Mouse (Mus musculus) mesoderm, embryonic 11.5 days (tissue): ENCODE measurements around the gene Mapk13.
A peak's percentile ranks its signal among the peaks of the same experiment; 100 is the strongest.

Experiments
- DNase-seq: peaks from one replicate; pipeline ENCODE4 v3.0.0-alpha.2; 2012; ENCODE audit warnings: low read depth, low spot score

Gene Mapk13

DNA sequence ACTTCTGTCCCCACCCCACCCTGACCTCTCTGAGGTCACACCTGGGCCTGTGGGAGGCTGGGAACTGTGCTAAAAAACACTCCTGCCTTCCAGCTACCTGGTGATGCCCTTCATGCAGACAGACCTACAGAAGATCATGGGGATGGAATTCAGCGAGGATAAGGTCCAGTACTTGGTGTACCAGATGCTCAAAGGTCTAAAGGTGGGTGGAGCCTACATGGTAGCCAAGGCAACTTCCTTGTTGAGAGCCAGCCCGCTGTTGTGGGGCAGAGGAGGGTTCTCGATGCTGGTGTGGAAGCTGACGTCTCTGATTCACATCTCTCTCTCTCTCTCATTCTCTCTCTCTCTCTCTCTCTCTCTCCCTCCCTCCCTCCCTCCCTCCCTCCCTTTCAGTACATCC, 6.1 kb downstream of the Mapk13 start:
- DNase-seq: no peak

- no peak for DNase-seq
These were observed 7.7 kb downstream of the Mapk13 start for GRCm38 (mm10) chr17:28776817-28777216.

DNA sequence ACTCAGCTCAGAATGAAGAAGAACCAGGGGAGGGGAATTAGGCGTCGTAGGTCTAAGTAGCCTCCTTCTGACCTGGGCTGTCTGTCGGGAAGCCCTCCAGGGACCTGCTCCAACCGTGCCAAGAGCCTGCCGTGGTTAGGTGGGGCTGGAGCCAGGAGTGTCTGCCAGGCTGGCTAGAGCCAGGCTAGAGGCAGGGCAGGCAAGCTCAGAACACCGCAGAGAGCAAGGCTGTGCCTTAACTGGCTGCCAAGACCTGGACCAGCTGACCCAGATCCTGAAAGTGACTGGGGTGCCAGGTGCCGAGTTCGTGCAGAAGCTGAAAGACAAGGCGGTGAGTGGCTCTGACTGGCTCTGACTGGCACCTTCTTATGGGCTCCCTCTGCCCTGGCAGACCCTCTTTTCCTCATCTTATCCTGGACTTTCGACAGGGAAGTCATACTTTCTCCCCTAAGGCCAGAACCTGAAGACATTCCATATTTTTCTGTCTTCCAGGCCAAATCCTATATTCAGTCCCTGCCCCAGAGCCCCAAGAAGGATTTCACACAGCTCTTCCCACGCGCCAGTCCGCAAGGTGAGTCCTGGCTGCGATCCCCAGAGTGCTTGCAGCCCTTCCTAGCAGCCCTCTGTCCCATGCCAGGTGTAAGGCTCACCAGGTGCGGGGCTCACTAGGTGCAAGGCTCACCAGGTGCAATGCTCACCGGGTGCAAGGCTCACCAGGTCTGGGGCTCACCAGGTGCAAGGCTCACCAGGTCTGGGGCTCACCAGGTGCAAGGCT, 8.3 kb downstream of the Mapk13 start:
- no peak for DNase-seq

GRCm38 (mm10) chr17:28779735-28780134, 10.6 kb downstream of the Mapk13 start:
- no peak for DNase-seq

GRCm38 (mm10) chr17:28780836-28781235, 11.7 kb downstream of the Mapk13 start:
- DNase-seq: no peak

- no peak for DNase-seq
These were observed 12.4 kb downstream of the Mapk13 start for GRCm38 (mm10) chr17:28781290-28782045.

DNA sequence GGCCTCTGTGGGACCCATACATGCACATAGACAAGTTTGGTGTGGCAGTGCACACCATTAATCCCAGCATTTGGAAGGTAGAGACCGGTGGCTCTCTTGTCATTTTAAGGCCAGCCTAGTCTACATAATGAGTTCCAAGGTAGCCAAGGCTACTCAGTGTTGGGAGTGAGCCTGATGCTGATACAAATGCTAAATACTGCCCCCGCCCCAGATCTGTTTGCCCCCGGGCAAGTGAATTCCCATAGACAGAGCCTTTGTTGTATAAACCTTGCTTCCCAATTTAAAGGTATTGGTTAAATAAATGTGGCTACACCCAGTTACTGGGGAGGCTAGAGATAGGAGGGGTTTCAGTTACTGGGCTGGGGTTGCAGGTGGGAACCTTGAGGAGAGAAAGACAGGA, 15.9 kb downstream of the Mapk13 start:
- no peak for DNase-seq

- no peak for DNase-seq
These were observed 18.4 kb downstream of the Mapk13 start for GRCm38 (mm10) chr17:28787507-28787906.

- DNase-seq: no peak
These were observed 27.9 kb downstream of the Mapk13 start for GRCm38 (mm10) chr17:28797031-28797430.

- DNase-seq: no peak
These were observed 30.4 kb downstream of the Mapk13 start for GRCm38 (mm10) chr17:28799291-28800160.

DNA sequence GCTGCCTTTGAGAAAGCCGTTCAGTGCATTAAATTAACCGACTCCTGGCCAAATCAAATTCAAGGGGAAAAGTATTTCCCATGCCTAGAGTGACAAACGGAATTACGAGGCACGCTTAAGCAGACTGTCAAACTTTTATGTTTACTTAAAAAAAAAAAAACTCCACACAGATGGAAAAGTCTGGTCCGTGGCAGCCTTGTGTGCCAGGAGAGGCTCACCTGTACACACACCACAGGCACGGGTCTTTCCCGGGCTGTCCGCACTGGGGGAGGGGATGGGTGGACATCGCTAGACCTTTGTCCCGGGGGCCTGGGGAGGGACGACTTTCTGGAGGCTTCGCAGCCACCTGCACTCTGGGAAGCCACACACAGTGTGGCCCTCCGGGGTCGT, 31.2 kb downstream of the Mapk13 start:
- peak; percentile 24 for DNase-seq

DNA sequence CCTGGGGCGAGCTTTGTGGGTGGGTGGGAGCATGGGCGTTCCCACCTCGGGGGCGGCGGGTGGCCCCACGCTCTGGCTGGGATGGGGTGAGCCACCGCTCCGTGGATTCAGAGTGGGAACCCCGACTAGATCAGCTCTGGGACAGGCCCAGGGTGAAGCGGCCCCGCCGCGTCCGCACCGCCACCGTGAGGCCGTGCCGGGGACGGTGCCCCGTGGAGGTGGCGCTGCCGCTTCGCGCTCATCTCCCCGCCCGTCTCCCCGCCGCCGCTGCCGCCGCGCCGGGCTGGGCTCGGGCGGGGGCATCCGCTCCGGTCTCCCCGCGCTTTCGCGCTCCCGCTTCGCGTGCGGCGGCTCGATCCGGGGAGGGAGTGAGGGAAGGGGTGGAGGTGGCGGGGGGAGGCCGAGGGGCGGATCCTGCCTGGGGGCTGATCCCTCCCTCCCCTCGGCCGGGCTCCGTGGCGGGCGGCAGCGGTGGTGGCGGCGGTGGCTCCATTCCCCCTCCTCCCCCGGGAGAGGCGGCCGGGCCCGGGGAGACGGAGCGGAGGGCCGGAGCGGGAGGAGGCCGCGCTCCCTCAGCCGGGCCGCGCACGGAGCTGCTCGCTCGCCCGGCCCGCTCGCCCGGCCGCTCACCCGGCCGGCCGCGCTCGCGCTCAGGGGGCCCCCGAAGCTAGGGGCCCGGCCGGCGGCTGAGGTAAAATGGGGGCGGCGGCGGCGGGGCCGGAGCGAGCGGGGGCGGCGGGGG, 31.7 kb downstream of the Mapk13 start, which contains the start of gene Brpf3:
Brpf3 (plus strand) TSS at position 420 of the 742 bp plus-strand sequence.
- DNase-seq: peak; percentile 69

- peak; percentile 99 for DNase-seq
These were observed 32.4 kb downstream of the Mapk13 start for GRCm38 (mm10) chr17:28801474-28802005.

GRCm38 (mm10) chr17:28802006-28802481, 32.9 kb downstream of the Mapk13 start:
- peak; percentile 28 for DNase-seq

DNA sequence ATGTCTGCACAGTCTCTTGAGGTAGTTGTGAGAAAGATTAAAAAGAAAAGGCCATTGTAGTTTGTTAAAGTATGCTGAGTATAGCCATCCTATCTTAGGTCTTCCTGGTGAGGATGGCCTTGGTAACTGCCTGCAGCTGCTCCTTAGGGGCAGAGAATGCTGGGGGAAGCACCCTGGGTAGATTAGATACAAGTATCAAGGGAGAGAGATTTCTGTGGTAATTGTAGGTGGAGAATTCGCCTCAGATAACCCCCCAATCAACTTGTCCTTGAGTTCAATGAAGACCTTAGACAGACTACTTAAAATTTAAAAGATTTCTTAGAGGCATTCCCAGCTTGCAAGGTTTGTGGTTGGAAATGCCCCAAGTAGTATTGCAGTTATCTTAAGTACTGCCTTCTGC, 34.2 kb downstream of the Mapk13 start:
- no peak for DNase-seq

DNA sequence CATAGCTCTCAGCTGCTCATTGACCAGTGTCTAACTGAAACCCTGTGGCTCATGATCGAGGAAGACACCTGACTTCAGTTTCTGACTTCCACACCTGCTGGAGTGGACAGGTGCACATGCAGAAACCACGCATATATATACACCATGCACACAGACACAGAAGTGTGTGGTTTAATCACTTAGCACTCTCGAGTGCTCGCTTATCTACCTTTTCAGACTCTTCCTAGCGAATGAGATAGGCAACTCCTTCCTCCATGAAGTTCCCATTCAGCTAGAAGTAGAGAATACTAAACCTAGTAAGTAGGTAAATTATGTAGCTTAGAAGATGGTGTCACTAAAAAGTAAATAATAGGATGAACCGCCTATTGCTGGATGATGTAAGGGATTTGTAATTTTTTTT, 35.9 kb downstream of the Mapk13 start:
- DNase-seq: no peak

DNA sequence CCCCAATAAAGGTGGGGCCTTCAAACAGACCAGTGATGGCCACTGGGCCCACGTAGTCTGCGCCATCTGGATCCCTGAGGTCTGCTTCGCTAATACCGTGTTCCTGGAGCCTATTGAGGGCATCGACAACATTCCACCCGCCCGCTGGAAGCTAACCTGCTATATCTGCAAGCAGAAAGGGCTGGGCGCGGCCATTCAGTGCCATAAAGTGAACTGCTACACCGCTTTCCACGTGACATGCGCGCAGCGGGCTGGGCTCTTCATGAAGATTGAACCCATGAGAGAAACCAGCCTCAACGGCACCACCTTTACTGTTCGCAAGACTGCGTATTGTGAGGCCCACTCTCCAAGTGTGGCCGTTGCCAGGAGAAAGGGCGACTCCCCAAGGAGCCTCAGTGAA, 37.7 kb downstream of the Mapk13 start:
- DNase-seq: no peak

GRCm38 (mm10) chr17:28808714-28809113, 39.6 kb downstream of the Mapk13 start:
- no peak for DNase-seq

DNA sequence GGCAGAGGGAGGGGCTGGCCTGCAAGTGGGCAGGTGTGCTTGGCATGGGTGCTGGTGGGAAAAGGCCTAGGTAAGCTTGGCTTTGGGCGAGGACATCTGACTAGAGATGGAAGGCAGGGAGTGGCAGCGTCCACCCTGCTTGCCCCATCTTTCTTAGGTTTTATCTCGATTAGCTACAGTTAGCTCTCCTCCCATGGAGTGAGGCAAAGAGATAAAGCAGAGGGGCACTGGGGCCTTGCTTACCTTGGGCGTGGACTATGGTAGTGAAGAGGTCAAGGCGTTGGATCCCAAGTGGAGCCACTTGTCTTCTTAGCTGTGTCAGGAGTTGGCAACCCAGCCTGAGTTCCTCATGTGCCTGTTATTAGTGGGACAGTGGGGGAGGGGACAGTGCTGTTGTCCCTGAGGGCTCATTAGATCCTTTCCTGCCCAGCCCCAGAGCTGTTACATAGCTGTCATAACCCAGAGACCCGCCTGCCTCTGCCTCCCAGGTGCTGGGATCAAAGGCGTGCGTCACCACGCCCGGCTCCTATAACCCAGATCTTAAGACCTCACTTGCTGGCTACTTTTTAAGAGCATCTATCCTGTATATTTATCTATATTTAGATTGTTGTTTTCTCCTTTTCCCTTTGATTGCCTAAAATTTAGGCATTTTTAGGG, 40.2 kb downstream of the Mapk13 start:
- no peak for DNase-seq

GRCm38 (mm10) chr17:28812345-28812744, 43.2 kb downstream of the Mapk13 start:
- no peak for DNase-seq
